ENCODE assay signal across 10 mouse cellular contexts in the genomic region with DNA sequence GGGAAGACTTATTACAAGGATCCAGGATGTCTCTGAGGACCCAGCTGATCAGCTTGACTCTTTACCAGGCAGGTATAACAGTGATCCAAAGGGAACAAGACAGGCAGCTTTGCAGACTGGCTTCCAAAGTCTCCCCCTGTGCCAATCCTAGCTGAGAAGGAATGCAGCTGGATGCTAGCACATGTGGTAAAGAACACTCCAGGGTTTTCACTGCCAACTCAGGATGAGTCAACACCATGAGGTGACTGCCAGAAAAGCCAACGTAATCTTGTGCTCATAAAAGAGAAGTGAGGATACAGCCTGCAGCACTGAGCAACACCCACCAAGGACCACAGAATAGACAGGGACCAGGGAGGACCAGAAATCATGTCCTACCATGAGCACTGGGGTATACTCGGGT.
DNase-seq lines count a peak whose midpoint lies in the region; ATAC-seq lines count a peak whose summit lies in the region.
"Had no signal": no experiment of that assay in that cellular context is flagged by ENCODE, and none has a peak within 500 bp of the region (broad histone marks: within the 10 kb centered on the region; RNA-seq: fewer than 3 reads in every experiment).

No protein-coding gene starts in this region.

- H3K27me3 ChIP-seq in heart, embryonic 15.5 days, result no peaks in the 10 kb centered on the region
- H3K27me3 ChIP-seq in midbrain, embryonic 10.5 days (ENCODE audit: low read depth, poor library complexity, severe bottlenecking), result no peaks in the 10 kb centered on the region

- no peaks in the 10 kb centered on the region for H3K9me3 ChIP-seq in heart, embryonic 15.5 days (replicated peaks)
- H3K9me3 ChIP-seq in midbrain, embryonic 10.5 days (replicated peaks), result no peaks in the 10 kb centered on the region

- H3K4me1 ChIP-seq in heart, embryonic 15.5 days (replicated peaks), result peaks cover 2% of the 10 kb centered on the region; the same call in 1 of the 2 replicates
- no peaks in the 10 kb centered on the region for H3K4me1 ChIP-seq in midbrain, embryonic 10.5 days

- ATAC-seq in heart, embryonic 15.5 days (replicated peaks; ENCODE audit: insufficient number of reproducible peaks, insufficient read depth, low FRiP score, low read depth), result peak; percentile 62; the same call in 1 of the 2 replicates
- ATAC-seq: hindbrain, postnatal 0 days had no signal

- 35% methylated on average over 2 of the region's 2 CpGs for WGBS in heart, embryonic 15.5 days
- WGBS in midbrain, embryonic 10.5 days, result 74% methylated on average over 2 of the region's 2 CpGs

- no peak overlapping the region for H3K27ac ChIP-seq in heart, embryonic 15.5 days
- no peak overlapping the region for H3K27ac ChIP-seq in midbrain, embryonic 10.5 days (replicated peaks)
- H3K27ac ChIP-seq: hindbrain, postnatal 0 days had no signal

- H3K4me2 ChIP-seq in heart, embryonic 15.5 days, result no peak overlapping the region

- DNase-seq in layer of hippocampus, adult 9-10 months (ENCODE audit: low spot score), result peak; percentile 9
- no peak for DNase-seq in layer of hippocampus, postnatal 14 days (ENCODE audit: low spot score in 2 of 2)
- peak; percentile 60 for DNase-seq in adrenal gland, adult 8-10 months
- DNase-seq in lung, postnatal 36 days, result peak; percentile 62
- DNase-seq in midbrain, embryonic 10.5 days (ENCODE audit: low spot score), result no peak
- DNase-seq in cerebellum, adult 11-12 months, result no peak
- DNase-seq in spleen, postnatal 4 days (ENCODE audit: low spot score in 2 of 2), result no peak

- no peak overlapping the region for H3K9ac ChIP-seq in heart, embryonic 15.5 days

- H3K36me3 ChIP-seq in heart, embryonic 15.5 days, result no peaks in the 10 kb centered on the region
- H3K36me3 ChIP-seq in midbrain, embryonic 10.5 days, result no peaks in the 10 kb centered on the region

- H3K4me3 ChIP-seq in heart, embryonic 15.5 days, result no peak overlapping the region
- no peak overlapping the region for H3K4me3 ChIP-seq in midbrain, embryonic 10.5 days
- H3K4me3 ChIP-seq: erythroblast, embryonic 14.5 days had no signal

Comparison
In these comparisons a context has a peak if more than half of its experiments do, and no peak if none do; other contexts are left out.
1. DNase-seq: peak in layer of hippocampus, adult 9-10 months (single experiment), adrenal gland, adult 8-10 months (single experiment) and lung, postnatal 36 days (single experiment); none in layer of hippocampus, postnatal 14 days (0 of 2), midbrain, embryonic 10.5 days (single experiment), cerebellum, adult 11-12 months (single experiment) and spleen, postnatal 4 days (0 of 2).